Mouse (Mus musculus) layer of hippocampus, adult 8-10 months (tissue): Measurements from ENCODE around the gene Trim5. TPM values are rescaled to one million over a fixed set of nuclear protein-coding genes. Genes with fewer than 3 reads are reported as not detected.
"Not testable (repeated sequence)": the region's sequence is repeated elsewhere in the genome, so short reads cannot be mapped to it uniquely, and the experiment has no call there.

Source experiments
- DNase-seq, 2 experiments: peaks; one replicate each; pipeline ENCODE4 v3.0.0; 2022; ENCODE audit warnings: low spot score in 2 of 2
- total RNA-seq, 4 experiments: library from RNA; stranded (reverse); gene quantifications; 2 replicates each; pipeline ENCODE4 v1.2.4; 2022

Gene Trim5
- total RNA-seq, result 1 to 10 TPM in 2 of 4 experiments, under 1 TPM in 2; 0.47 to 1.7 (median 1.2) TPM

- DNase-seq, result not testable (repeated sequence)
These were observed at the start of gene Trim5 for GRCm38 (mm10) chr7:104287576-104288443. Trim5 (minus strand) TSS chr7:104288094.

- not testable (repeated sequence) for DNase-seq
These were observed 47.7 kb upstream of the Trim5 start for GRCm38 (mm10) chr7:104335547-104335946.

- not testable (repeated sequence) for DNase-seq
These were observed 41.3 kb upstream of the Trim5 start, which contains the start of gene Trim34b for GRCm38 (mm10) chr7:104329171-104329570. Trim34b (plus strand) TSS chr7:104329471.

GRCm38 (mm10) chr7:104322028-104322427 is 34.1 kb upstream of the Trim5 start:
- no peak for DNase-seq

- not testable (repeated sequence) for DNase-seq
These were observed 27.6 kb upstream of the Trim5 start, which contains the start of gene Trim12a for GRCm38 (mm10) chr7:104315369-104316080. Trim12a (minus strand) TSS chr7:104315466.

GRCm38 (mm10) chr7:104314796-104315353 is 27.0 kb upstream of the Trim5 start:
- no peak for DNase-seq

GRCm38 (mm10) chr7:104291638-104292400 is 3.9 kb upstream of the Trim5 start:
- DNase-seq, result no peak

GRCm38 (mm10) chr7:104290641-104291040 is 2.7 kb upstream of the Trim5 start:
- no peak for DNase-seq

GRCm38 (mm10) chr7:104279361-104279760 is 8.5 kb downstream of the Trim5 start:
- DNase-seq, result not testable (repeated sequence)

GRCm38 (mm10) chr7:104265335-104265734 is 22.6 kb downstream of the Trim5 start:
- DNase-seq, result not testable (repeated sequence)

GRCm38 (mm10) chr7:104260380-104260779 is 27.5 kb downstream of the Trim5 start:
- DNase-seq, result not testable (repeated sequence)

GRCm38 (mm10) chr7:104244287-104245181 is 43.4 kb downstream of the Trim5 start, which contains the start of gene Trim34a:
Trim34a (plus strand) TSS chr7:104244457.
- DNase-seq, result peak in 1 of 2 experiments; percentile 2

- DNase-seq, result no peak
These were observed 44.3 kb downstream of the Trim5 start for GRCm38 (mm10) chr7:104243616-104244015.

GRCm38 (mm10) chr7:104240857-104241256 is 47.0 kb downstream of the Trim5 start:
- DNase-seq, result no peak

- no peak for DNase-seq
These were observed 56.7 kb downstream of the Trim5 start for GRCm38 (mm10) chr7:104231203-104231602.

GRCm38 (mm10) chr7:104218701-104219569 is 69.0 kb downstream of the Trim5 start, which contains the start of gene Trim6:
Trim6 (plus strand) TSS chr7:104218793.
- DNase-seq, result no peak

- no peak for DNase-seq
These were observed 70.0 kb downstream of the Trim5 start for GRCm38 (mm10) chr7:104217881-104218280.

GRCm38 (mm10) chr7:104216011-104216535 is 71.8 kb downstream of the Trim5 start:
- DNase-seq, result no peak
